Mouse (Mus musculus) embryo, embryonic 11.5 days (tissue): ENCODE results near the gene Vmn2r10.
"Not testable (repeated sequence)": the region's sequence is repeated elsewhere in the genome, so short reads cannot be mapped to it uniquely, and the experiment has no call there.

Experiments
- DNase-seq: peaks from one replicate; pipeline ENCODE4 v3.0.0-alpha.2; 2012; ENCODE audit warnings: low read depth, low spot score

Vmn2r10 gene

GRCm38 (mm10) chr5:109006427-109006826 lies at the start of gene Vmn2r10:
Gene Vmn2r10, minus strand, starts transcription at chr5:109006527.
- not testable (repeated sequence) for DNase-seq

GRCm38 (mm10) chr5:109055286-109055685 lies 49.0 kb upstream of the Vmn2r10 start:
- no peak for DNase-seq

GRCm38 (mm10) chr5:109032591-109032990 lies 26.3 kb upstream of the Vmn2r10 start:
- no peak for DNase-seq

- no peak for DNase-seq
Measured at GRCm38 (mm10) chr5:108988924-108989323, 17.4 kb downstream of the Vmn2r10 start.
